Mouse (Mus musculus) adrenal gland, adult 18-20 months (tissue): Measurements from ENCODE around the gene Tada1. TPM values are rescaled to one million over a fixed set of nuclear protein-coding genes. Genes with fewer than 3 reads are reported as not detected.

Experiments
- total RNA-seq, 2 experiments: library from RNA; stranded (reverse); gene quantifications; 1 replicate in 1 of 2; 2 replicates in 1 of 2; pipeline ENCODE4 v1.2.3; 2021

Gene Tada1
- total RNA-seq, 2 experiments from 2014 or later: 18.1 to 19.6 TPM

Other genes with a start within 250 kb of the Tada1 start
- under 1 TPM in 1 of 2 experiments, not detected in 1; 0.17 TPM for gene Gpa33, start 248.9 kb upstream of the Tada1 start, total RNA-seq
- gene Mael, start 140.3 kb upstream of the Tada1 start, total RNA-seq: not detected
- 1 to 10 TPM; 4.1 to 7.5 TPM for gene Ildr2, start 125.0 kb upstream of the Tada1 start, total RNA-seq
- gene Pogk, start 30.8 kb downstream of the Tada1 start, total RNA-seq: 10 to 100 TPM; 40.7 to 40.9 TPM
- gene Gm4846, start 118.5 kb downstream of the Tada1 start, total RNA-seq: under 1 TPM in 1 of 2 experiments, not detected in 1; 0.23 TPM